Mouse (Mus musculus): Measurements from ENCODE around the gene Rnf26.

Rnf26 gene

DNA sequence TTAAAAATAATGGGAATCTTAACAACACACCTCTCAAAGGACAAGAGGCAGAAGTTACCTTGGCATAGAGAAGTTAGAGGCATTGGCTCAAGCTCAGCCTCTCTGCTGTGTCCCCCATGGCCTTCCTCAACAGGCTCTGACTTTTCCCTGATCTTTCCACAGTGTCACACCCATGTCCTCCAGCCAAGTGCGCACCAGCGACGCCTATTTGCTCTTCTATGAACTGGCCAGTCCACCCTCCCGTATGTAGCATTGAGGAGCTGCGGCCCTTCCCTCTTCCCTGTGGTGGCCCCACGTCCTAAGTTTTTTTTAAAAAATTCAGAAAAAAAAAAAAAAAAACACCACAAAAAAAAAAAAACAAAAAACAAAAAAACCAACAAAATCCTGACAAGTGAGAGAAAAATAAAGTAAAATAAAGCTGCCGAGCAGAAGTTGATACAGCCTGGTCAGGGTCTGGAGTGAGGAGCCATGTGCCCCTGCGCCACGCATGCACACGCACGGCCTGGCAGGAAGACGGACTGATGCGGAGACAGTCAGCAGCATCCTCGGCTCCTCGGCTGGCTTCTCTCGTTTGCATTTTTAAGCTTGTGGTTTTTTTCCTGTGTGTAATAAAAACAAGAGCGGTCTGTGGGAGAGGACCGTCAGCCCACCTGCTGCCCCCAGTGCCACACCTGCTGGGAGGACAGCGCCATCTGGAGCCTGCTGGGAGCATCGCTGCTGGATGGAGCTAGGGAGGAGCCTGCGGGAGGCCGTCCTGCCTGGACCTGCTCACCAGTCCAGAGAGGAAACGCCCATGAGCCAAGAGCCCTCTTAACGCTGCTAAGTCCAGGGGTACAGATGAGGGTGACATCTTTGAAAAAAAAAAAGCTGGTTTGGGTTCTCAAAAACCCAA is 19.5 kb downstream of the Rnf26 start:
- peak in 1 of 2 experiments; percentile 29 for DNase-seq (ENCODE audit: low read depth in 1 of 2, low spot score in 2 of 2)

DNA sequence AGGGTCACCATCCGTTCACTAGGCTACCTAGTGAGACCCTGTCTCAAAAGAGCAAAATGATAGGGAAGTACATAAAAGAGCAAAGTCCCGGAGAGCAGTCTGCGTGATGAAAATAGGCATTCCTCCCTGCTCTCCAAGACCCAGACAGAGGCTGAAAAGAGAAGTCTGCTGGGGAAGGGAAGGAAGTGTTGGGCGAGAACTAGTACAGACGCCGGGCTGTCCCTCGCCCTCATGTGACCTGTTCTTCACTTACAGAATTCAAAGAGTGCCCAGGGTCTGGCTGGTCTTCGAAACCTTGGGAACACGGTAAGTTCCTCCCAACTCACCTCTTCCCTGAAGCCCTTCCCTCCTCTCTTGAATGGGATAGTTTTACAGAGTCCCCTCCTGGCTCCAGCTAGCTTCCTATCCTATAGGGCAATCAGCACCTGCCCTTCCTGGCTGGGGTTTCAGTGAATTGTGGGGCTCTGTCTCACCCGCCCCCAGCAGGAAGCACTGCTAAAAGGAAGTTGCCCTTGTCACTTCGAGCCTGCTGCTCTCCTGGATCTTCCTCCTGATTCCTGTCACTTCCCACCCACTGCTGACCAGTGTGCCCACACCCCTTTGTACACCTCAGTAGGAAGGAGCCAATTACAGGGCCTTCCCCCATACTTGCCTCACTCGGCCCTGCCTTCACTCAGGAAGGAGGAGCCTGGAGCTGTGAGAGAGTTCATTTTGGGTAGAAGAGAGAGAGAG is 24.3 kb downstream of the Rnf26 start:
- peak in 1 of 2 experiments; percentile 47 for DNase-seq (ENCODE audit: low read depth in 1 of 2, low spot score in 2 of 2)

DNA sequence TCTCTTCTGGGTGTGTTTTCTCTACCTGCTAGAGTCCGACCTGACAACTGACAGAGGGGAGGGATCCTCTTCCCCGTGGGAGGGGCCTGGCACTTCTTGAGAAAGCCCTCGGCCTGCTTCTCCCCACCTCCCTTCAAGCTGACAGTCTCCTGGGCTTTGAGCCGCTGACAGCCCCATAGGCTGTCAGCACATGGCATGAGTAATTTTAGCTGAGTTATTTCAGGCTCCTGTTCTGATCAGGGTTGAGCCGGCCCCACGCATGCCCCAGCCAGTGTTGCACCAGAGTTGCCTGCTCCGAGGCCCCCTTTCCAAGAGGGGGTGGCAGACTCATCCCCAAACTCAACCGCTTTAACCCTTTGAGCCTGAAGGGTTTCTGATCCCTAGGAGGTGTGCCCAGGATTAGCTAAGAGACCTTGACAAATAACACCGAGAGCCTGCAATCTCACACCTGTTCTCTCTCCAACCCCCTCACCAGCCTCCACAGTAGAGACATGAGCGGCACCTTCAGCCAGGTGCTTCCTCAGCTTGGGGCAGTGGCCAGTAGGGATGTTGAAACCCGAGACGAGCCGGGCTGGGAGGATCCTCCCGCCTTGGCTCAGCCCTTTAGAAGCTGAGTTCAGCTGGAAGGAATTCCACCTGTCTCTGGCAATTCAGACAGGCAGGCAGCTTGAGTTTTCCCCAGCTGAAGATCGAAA is 25.4 kb downstream of the Rnf26 start:
- DNase-seq (ENCODE audit: low read depth in 1 of 2, low spot score in 2 of 2), result no peak

DNA sequence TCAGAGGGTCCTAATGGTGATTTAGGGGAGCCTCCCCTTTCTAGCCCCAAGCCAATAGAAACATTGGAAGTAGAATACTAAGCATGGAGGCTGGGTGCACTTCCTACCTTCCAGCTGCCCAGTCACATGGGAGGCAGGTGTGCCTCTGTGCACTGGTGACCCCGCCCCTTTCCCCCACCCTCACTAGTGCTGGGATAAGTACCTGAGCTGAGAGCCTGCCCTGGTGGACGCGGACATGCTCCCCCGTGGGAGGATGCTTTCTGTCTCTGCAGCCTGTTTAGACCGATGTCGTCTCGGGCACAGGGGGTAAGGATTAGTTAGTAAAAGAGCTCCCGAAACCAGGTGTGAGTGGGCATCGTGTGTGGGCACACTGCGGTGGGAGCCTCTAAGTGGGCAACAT is 26.4 kb downstream of the Rnf26 start:
- no peak for DNase-seq (ENCODE audit: low read depth in 1 of 2, low spot score in 2 of 2)

DNA sequence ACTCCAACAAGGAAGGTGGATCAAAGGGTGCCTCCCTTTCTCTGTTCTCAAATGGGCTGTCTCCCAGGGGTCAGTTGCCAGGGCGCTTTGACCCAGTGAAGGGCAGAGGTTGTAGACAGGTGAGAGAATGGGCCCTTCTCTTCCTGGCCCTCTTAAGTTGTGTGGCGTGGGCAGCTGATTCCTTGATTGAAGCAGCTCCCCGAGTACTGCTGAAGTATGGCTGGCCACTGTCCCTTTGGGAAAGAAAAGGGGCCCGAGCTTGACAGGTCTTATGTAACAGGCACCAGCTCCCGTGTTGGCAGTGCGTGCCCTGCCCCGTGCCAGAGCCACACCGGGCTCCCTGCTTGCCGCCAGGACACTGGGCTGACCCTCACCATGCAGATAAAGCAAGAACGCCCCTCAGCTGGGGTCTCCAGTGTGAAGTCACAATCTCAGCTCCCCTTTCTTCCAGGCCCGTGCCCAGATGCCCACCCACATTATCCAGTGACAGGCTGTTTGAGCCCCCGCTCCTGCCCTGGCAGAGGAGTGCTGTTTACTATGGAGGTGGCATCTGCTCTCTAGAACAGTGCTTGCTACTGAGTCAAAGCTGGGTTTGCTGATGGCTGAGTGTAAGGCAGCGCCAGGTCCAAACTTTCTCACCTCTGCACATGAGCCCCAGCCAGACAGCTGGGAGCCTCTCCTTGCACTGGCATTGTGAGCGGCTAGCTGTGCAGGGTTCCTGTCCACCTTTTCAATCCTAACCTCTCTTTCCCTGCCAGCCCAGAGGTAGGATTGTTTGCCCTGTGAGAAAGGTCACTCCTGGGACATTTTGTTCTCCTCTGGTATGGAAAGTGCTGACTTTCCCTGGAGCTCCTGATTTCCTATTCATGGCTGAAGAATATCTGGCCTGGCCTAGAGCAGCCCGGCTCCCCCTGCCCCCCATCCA is 27.3 kb downstream of the Rnf26 start:
- no peak for DNase-seq (ENCODE audit: low read depth in 1 of 2, low spot score in 2 of 2)

DNA sequence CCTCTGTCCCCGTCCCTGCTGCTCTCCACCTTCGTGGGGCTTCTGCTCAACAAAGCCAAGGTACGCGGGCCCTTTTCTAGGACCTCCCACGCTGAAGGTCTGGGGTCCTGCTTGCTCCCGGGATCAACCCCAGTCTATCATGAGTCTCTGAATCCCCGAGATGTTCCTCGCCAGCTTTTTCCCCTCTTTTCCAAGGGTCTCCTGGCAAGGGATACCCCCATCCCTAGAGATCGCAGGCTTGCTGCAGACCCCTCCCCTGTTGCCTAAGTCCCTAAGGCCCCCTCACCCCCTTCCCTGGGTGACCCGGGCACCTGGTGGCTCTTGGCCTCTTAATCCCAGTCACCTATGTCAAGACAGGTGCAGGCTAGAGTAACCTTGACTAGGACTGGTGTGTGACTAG is 28.0 kb downstream of the Rnf26 start:
- no peak for DNase-seq (ENCODE audit: low read depth in 1 of 2, low spot score in 2 of 2)

DNA sequence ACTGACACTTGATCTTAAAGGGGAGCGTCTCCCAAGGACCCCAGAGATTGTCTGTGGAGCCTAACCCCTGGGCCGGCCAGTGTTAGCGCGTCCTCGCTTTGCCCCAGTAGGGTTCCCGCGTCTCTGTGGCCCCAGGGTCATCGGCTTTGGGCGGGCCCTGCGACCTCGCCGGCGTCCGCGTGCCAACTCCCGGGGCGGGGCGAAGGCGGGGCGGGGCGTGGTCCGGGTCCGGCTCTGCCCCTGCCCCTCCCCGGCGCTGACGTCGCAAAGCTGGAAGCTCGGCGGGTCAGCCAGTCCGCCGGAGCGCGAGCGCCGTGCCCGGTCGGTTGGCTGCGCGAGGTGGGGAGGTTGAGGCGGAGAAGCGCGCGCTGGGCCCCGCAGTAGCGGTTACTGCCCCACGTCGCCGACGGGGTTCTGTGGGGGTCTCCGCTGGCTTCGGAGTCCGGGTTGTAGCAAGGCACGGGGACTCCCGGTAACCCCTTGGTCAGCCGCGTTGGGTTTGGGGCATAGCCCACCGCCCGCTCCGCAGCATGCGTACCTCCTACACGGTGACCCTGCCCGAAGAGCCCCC is 28.6 kb downstream of the Rnf26 start:
- peak; percentile 66 to 81 for DNase-seq (ENCODE audit: low read depth in 1 of 2, low spot score in 2 of 2)

DNA sequence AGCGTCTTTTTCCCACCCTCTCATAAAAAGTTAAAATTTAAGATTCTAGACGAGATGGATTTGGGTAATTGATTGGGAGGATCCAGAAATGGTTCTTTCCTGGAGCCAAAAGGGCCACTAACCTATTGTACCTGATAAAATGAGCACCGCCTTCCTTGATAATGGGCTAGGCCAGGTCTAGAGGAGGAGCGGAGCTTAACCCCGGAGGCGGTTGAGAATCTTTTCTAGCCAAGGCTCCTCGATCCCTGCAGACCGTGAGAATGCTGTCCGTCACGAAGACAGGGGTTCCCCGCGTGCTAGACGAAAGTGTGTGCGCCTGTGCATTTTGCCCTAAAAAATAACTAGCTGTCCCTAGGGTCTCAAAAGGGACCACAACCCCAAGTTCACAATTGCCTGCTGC is 29.1 kb downstream of the Rnf26 start:
- DNase-seq (ENCODE audit: low read depth in 1 of 2, low spot score in 2 of 2), result no peak

DNA sequence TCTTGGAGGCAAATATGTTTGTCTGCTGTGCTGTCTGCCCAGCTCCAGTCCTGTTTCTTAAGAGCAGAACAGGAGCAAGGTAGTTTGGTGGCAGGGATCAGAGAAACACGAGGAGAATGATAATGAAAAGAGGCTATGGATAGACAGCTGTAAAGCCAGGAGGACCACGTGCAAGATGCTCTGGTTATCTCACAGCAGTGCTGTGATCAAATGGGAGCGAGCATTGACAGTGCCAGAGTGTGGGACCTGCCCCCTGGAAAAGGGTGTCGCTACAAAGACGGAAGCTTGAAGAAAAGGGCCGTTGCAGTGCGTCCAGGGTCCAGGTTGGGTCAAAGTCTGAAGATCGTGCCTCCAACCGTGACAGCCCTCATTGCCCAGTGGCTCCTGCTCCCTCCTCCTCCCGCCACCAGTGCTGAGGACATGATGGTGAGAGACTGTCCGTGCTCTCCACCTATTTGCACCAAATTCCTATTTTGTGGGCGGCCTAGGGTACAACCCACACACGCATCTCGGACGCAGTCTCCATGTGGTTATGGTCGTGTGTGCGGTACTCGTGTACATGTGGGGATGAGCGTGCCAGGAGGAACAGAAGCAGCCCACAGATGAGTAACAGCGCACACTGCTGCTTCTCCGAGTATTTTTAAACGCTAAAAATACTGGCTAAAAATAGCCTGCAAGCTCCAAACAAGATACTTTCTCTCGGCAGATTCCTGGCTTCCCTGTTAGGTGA is 29.8 kb downstream of the Rnf26 start:
- no peak for DNase-seq (ENCODE audit: low read depth in 1 of 2, low spot score in 2 of 2)

DNA sequence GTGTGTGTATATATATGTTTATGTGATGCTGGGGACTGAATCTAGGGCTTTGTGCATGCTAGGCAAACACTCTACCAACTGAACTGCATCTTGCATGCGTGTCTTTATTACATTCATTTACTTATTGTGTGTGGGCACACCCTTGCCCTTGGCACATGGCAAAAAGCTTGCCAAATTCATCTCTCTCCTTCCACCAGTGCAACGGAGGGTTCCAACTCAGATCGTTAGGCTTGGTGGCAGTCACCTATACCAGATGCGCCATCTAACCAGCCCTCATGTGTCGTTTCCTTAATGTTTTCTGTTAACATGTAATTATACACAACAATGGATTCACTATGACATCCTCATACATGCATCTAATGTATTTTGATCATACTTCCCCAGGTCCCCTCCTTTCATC is 31.1 kb downstream of the Rnf26 start:
- DNase-seq (ENCODE audit: low read depth in 1 of 2, low spot score in 2 of 2), result no peak

DNA sequence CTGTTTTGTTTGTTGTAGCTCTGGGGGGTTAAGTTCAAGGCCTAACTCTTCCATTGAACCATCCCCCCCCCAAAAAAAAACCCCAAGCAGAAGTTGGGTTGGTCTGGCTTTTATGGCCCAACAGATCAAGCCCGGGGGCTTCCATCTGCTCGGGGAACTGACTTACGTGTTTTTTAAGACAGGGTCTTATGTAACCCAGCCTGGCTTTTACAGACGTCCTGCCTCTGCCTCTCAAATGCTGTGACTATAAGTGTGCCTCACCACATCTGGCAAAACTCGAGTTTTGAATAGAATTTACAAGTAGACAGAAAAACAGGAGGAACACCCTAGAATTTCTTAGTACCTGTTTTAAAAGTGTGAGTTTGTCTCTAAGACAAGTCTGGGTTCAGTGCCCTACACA is 31.7 kb downstream of the Rnf26 start:
- DNase-seq (ENCODE audit: low read depth in 1 of 2, low spot score in 2 of 2), result no peak

DNA sequence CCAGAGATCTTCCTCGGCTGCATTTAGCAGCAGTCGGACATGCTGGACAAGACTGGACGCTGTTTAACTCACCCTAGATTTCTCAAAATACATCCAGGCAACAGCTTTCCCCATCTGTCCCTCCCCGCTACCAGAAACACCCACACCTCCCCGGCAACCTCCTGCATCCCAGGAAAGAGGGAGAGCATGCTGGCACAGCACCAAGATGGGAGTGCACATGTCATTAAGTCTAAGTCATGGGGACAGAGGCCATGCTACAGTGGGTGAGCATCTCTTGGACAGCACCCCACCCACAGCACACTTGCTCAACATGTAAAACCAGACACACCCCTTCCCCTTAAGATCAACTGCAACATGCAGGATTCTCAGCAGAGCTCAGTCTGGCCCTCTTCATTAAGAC is 32.4 kb downstream of the Rnf26 start:
- DNase-seq (ENCODE audit: low read depth in 1 of 2, low spot score in 2 of 2), result no peak

DNA sequence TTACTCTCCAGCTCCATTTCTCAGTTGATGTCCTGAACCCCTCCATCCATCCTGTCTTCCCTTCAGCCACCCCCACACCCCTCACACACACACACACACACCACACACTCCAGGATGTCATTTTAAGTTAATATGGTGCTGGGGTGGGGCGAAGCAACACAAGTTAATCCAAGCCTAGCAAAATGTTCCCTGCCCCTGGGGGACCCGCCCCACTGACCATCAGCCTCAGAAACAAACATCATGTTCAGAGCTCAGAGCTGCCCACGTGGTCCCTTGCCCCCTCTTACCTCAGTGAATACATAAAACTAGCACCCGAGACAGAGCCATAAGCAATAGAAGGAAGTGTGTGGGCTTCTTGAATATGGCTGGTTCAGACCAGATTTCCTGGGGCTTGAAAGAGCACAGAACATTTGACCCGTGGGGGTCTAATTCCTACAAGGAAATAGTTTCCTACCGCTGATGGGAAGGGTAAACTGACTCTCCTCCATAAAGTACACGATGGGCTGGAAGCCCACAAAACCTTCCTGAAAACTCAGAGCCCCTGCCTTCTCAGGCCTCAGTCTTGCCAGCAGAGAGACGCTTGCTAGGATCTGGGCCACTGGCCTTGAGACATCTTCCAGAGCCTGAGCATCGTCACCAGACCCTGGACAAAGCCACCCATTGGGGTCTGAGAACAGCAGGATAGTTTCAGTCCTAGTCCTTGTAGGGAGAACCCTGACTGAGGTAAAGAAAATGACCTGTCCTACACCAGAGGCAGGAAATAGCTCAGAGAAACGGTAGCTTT is 33.1 kb downstream of the Rnf26 start:
- no peak for DNase-seq (ENCODE audit: low read depth in 1 of 2, low spot score in 2 of 2)

DNA sequence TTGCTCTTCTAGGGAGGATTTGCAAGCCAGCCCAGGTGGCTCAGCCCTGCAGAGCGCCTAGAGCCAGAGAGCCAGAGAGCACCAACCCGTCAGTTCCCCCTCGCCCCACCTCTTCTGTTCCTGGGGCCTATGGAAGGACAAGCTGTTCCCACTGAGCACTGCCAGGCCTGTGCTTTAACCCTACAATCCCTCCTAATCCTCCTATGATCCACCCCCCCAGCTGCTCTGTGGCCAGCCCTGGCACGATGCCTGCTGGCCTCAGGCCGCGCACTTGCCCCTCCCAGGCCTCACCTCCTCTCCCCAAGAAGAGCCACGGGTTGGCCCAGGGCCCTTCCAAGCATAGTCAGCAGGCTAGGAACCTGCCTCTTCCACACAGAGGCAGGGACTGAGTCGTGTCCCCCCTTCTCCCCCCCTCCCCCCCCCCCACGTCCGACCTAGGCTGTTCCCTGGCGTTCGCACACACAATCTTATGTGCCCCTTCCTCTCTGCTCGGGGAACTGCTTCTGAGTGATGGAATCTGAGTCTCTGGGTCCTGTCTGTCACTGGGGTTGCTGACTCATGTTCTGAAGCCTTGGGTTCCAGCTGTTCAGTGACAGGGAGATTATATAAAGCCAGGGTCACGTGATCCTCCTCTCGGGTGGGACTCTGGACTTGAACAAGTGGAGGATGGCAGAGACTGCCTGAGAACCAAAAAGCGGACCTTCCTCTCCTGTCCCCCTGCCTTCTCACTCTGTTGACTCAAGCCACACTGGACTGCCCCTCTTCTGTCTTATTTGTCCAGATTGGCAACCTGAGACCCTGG is 34.2 kb downstream of the Rnf26 start:
- DNase-seq (ENCODE audit: low read depth in 1 of 2, low spot score in 2 of 2), result no peak

DNA sequence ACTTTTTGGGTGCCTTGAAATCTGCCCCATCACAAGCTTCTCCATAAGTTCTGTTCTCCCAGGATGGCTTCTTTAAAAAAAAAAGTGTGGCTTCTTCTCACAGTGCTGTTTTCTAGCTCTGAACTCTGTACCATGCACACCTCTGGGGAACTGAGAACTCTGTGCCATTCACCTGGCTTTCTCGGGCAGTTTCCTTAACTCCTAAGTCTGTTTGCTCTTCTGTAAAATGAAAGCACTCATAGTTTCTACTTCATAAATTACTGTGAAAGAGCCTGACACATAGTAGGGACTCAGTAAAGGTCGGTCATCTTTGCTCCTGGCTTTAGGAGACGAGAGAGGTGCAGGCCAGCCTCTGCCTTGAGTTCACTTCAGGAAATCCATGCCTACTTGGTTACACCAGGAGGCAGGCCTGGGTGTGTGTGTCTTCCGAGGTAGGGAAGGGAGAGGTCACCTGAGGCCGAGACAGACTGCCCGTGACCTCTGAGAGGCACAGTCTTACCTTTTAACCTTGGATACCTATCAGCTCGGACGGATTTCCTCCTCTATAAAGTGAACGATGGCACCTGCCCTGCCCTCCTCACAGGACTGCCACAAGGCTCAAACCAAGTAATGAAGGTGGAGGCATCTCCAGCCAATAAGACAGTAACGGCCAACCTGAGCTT is 35.0 kb downstream of the Rnf26 start:
- DNase-seq (ENCODE audit: low read depth in 1 of 2, low spot score in 2 of 2), result no peak

DNA sequence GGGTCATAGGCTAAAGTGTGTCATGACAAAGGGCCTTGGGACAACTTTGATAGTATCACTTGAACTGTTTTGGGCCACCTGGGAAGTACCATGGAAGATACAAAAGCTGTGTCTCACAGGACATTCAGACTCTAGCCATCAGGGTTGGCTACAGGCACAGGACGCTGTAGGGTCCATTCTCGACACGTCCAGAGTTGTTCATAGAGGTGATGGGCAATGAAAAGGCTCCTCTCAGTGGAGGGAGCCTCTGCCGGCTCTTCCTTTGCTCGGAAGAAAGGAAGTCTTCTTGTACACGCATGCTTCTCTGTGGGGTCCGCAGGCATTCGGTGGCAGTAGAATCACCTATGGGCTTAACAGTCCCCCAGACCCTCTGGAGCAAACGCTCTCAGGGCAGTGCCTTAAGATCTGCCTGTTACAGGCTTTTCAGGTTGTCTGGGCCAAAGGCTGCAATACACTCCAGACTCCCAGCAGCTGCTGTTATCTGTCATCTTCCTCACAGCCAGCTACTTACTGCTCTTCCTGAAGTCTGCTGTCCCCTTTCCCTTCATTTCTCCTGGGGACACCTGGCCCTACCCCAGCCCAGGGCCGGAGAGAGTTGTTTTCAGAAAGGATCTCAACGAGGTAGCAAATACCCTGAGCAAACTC is 35.9 kb downstream of the Rnf26 start:
- DNase-seq (ENCODE audit: low read depth in 1 of 2, low spot score in 2 of 2), result no peak

DNA sequence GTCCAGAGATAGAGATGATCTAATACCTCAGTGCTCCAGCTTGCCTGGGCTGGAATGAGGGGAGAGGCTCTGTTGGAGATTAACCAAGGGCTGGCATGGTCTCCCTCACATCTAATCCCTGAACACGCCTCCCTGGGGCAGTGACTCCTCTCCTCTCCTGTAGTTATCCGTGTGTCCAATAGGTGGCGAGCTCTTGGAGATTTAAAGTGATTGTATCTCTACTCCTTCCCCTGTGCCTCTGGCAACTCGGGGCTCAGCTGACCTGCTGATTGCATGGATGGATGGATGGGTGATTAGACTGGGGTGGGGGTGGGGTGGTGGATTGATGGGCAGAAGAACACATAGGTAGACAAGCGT is 36.6 kb downstream of the Rnf26 start:
- DNase-seq (ENCODE audit: low read depth in 1 of 2, low spot score in 2 of 2), result no peak

All from monocyte, adult 2 months (primary cell).